Mouse (Mus musculus) stomach, embryonic 14.5 days (tissue): Measurements from ENCODE around the gene Pex14. TPM values are rescaled to one million over a fixed set of nuclear protein-coding genes. Genes with fewer than 3 reads are reported as not detected.

Experiments
- ATAC-seq: fragments of 200-750 bp; cut with Nextera tagmentation; 2 replicates; pipeline ENCODE4 v1.8.0; 2017; ENCODE audit warnings: low read depth, moderate TSS enrichment; ENCODE audit not compliant: insufficient number of reproducible peaks, insufficient read depth, low FRiP score
- H3K27ac ChIP-seq: fragments of 300-500 bp; sonication (generic); 2 replicates; pipeline ENCODE4 v1.5.1; 2014; ENCODE audit warnings: mild to moderate bottlenecking, low read length, moderate library complexity, mixed read lengths
- H3K27me3 ChIP-seq: fragments of 300-500 bp; sonication (generic); 2 replicates; pipeline ENCODE4 v1.6.1; 2014; ENCODE audit warnings: low read length, control low read depth, mixed read lengths; ENCODE audit not compliant: control insufficient read depth, insufficient read depth
- H3K36me3 ChIP-seq: fragments of 300-500 bp; sonication (generic); 2 replicates; pipeline ENCODE4 v1.6.1; 2014; ENCODE audit warnings: mild to moderate bottlenecking, control low read depth, low read length, moderate library complexity, mixed read lengths; ENCODE audit not compliant: control insufficient read depth, insufficient read depth
- H3K4me1 ChIP-seq: fragments of 300-500 bp; sonication (generic); 2 replicates; pipeline ENCODE4 v1.6.1; 2014; ENCODE audit warnings: low read length, control low read depth, mixed read lengths; ENCODE audit not compliant: control insufficient read depth, insufficient read depth
- H3K4me2 ChIP-seq: fragments of 300-500 bp; sonication (generic); replicated peaks from 2 replicates; pipeline ENCODE4 v1.6.1; 2014; ENCODE audit warnings: low read depth, low read length, control low read depth
- H3K4me3 ChIP-seq: fragments of 300-500 bp; sonication (generic); 2 replicates; pipeline ENCODE4 v1.5.1; 2014; ENCODE audit warnings: low read depth, low read length, control low read depth
- H3K9ac ChIP-seq: fragments of 300-500 bp; sonication (generic); replicated peaks from 2 replicates; pipeline ENCODE4 v1.6.1; 2014; ENCODE audit warnings: low read depth, mild to moderate bottlenecking, control low read depth, low read length, moderate library complexity, mixed read lengths
- H3K9me3 ChIP-seq: fragments of 300-500 bp; sonication (generic); 2 replicates; pipeline ENCODE4 v1.6.1; 2016; ENCODE audit warnings: low read depth, low read length, control low read depth; ENCODE audit not compliant: control insufficient read depth
- WGBS: fragments of 180-500 bp; shearing (Covaris S2); extraction: QIAGEN DNeasy Blood & Tissue Kit; methylation state at CpG from one replicate; pipeline ENCODE4 v1.1.7; 2014; 5-methylcytosine and 5-hydroxymethylcytosine counted together
- polyA plus RNA-seq: library from polyadenylated mRNA; unstranded; fragments of >200 nt; fragmentation: Nextera tagmentation; extraction: Ambion mirVana; gene quantifications from 2 replicates; pipeline ENCODE4 v1.2.1, GENCODE M21; 2014

Pex14 gene
- polyA plus RNA-seq, 1 experiment from 2014 or later: 40.0 TPM

GRCm38 (mm10) chr4:149040289-149040688 lies 59.4 kb downstream of the Pex14 start:
- ATAC-seq: no peak
- H3K4me1 ChIP-seq: 0 out of 2 replicates have a peak, but pooled peaks cover 11% of the 10 kb centered on the region
- H3K4me3 ChIP-seq: no peak overlapping the region
- no peak overlapping the region for H3K27ac ChIP-seq
- no peaks in the 10 kb centered on the region for H3K9me3 ChIP-seq
- H3K36me3 ChIP-seq: peaks cover 2% of the 10 kb centered on the region; the same call in 1 of the 2 replicates
- 33% methylated on average over 6 of the region's 6 CpGs for WGBS
- no peak overlapping the region for H3K9ac ChIP-seq
- H3K27me3 ChIP-seq: no peaks in the 10 kb centered on the region
- H3K4me2 ChIP-seq: no peak overlapping the region

- Histone ChIP-seq H3K27ac (no peak overlapping the region), H3K4me1 (0 out of 2 replicates have a peak, but pooled peaks cover 11% of the 10 kb centered on the region), H3K4me3 (no peak overlapping the region), H3K9me3 (no peaks in the 10 kb centered on the region), H3K36me3 (peaks cover 2% of the 10 kb centered on the region; the same call in 1 of the 2 replicates), H3K27me3 (no peaks in the 10 kb centered on the region), H3K9ac (no peak overlapping the region), H3K4me2 (no peak overlapping the region)
- 51% methylated on average over 6 of the region's 6 CpGs for WGBS
- ATAC-seq: no peak
These were observed 62.0 kb downstream of the Pex14 start for GRCm38 (mm10) chr4:149037706-149038105.

GRCm38 (mm10) chr4:149036592-149036991 lies 63.1 kb downstream of the Pex14 start:
- WGBS: 60% methylated on average over 9 of the region's 9 CpGs

GRCm38 (mm10) chr4:149031507-149031906 lies 68.2 kb downstream of the Pex14 start:
- ATAC-seq: no peak
- H3K4me2 ChIP-seq: no peak overlapping the region
- WGBS: 79% methylated on average over 4 of the region's 4 CpGs

More at GRCm38 (mm10) chr4:149036592-149036991, 63.1 kb downstream of the Pex14 start:
- Histone ChIP-seq H3K4me1 (0 out of 2 replicates have a peak, but pooled peaks cover 11% of the 10 kb centered on the region), H3K36me3 (peaks cover 2% of the 10 kb centered on the region; the same call in 1 of the 2 replicates), H3K9me3 (no peaks in the 10 kb centered on the region), H3K27ac (no peak overlapping the region), H3K27me3 (no peaks in the 10 kb centered on the region), H3K4me3 (no peak overlapping the region), H3K9ac (no peak overlapping the region), H3K4me2 (no peak overlapping the region)
- ATAC-seq: no peak

GRCm38 (mm10) chr4:149027571-149027970 lies 72.1 kb downstream of the Pex14 start:
- Histone ChIP-seq H3K9ac (no peak overlapping the region), H3K36me3 (no peaks in the 10 kb centered on the region), H3K4me2 (no peak overlapping the region), H3K4me3 (no peak overlapping the region), H3K27ac (no peak overlapping the region), H3K27me3 (no peaks in the 10 kb centered on the region), H3K9me3 (no peaks in the 10 kb centered on the region), H3K4me1 (no peaks in the 10 kb centered on the region)
- ATAC-seq: no peak
- 54% methylated on average over 9 of the region's 9 CpGs for WGBS

More at GRCm38 (mm10) chr4:149031507-149031906, 68.2 kb downstream of the Pex14 start:
- no peaks in the 10 kb centered on the region for H3K4me1 ChIP-seq
- no peak overlapping the region for H3K27ac ChIP-seq
- H3K36me3 ChIP-seq: peaks cover 2% of the 10 kb centered on the region; the same call in 1 of the 2 replicates
- no peaks in the 10 kb centered on the region for H3K27me3 ChIP-seq
- no peak overlapping the region for H3K4me3 ChIP-seq
- H3K9me3 ChIP-seq: no peaks in the 10 kb centered on the region
- no peak overlapping the region for H3K9ac ChIP-seq

GRCm38 (mm10) chr4:149025242-149025641 lies 74.4 kb downstream of the Pex14 start:
- H3K27me3 ChIP-seq: no peaks in the 10 kb centered on the region
- H3K4me1 ChIP-seq: no peaks in the 10 kb centered on the region
- H3K27ac ChIP-seq: no peak overlapping the region
- H3K9me3 ChIP-seq: no peaks in the 10 kb centered on the region
- no peak overlapping the region for H3K4me3 ChIP-seq
- no peak for ATAC-seq
- WGBS: 64% methylated on average over 10 of the region's 10 CpGs
- no peaks in the 10 kb centered on the region; the same call in 1 of the 2 replicates for H3K36me3 ChIP-seq
- H3K9ac ChIP-seq: no peak overlapping the region
- H3K4me2 ChIP-seq: no peak overlapping the region

GRCm38 (mm10) chr4:149021021-149021420 lies 78.7 kb downstream of the Pex14 start:
- Histone ChIP-seq H3K27ac (no peak overlapping the region), H3K36me3 (no peaks in the 10 kb centered on the region; the same call in 1 of the 2 replicates), H3K9me3 (no peaks in the 10 kb centered on the region), H3K4me1 (no peaks in the 10 kb centered on the region), H3K4me2 (no peak overlapping the region), H3K4me3 (no peak overlapping the region), H3K27me3 (no peaks in the 10 kb centered on the region), H3K9ac (no peak overlapping the region)
- ATAC-seq: no peak

- H3K4me1 ChIP-seq: no peaks in the 10 kb centered on the region
- H3K9me3 ChIP-seq: no peaks in the 10 kb centered on the region
- no peak overlapping the region for H3K4me3 ChIP-seq
- no peak overlapping the region for H3K27ac ChIP-seq
- no peaks in the 10 kb centered on the region for H3K27me3 ChIP-seq
- no peak overlapping the region for H3K4me2 ChIP-seq
- no peaks in the 10 kb centered on the region; the same call in 1 of the 2 replicates for H3K36me3 ChIP-seq
- ATAC-seq: no peak
- no peak overlapping the region for H3K9ac ChIP-seq
- WGBS: 74% methylated on average over 6 of the region's 6 CpGs
These were observed 80.2 kb downstream of the Pex14 start for GRCm38 (mm10) chr4:149019456-149019855.

- Histone ChIP-seq H3K27me3 (no peaks in the 10 kb centered on the region), H3K4me1 (no peaks in the 10 kb centered on the region), H3K4me2 (no peak overlapping the region), H3K27ac (no peak overlapping the region), H3K36me3 (no peaks in the 10 kb centered on the region), H3K9me3 (no peaks in the 10 kb centered on the region), H3K9ac (no peak overlapping the region), H3K4me3 (no peak overlapping the region)
- WGBS: 87% methylated on average over 6 of the region's 6 CpGs
- ATAC-seq: no peak
These were observed 92.9 kb downstream of the Pex14 start for GRCm38 (mm10) chr4:149006756-149007155.
